Mouse (Mus musculus): Measurements from ENCODE around the gene Gm7534.
"Not testable (repeated sequence)": the region's sequence is repeated elsewhere in the genome, so short reads cannot be mapped to it uniquely, and the experiment has no call there.

Gm7534 gene

DNA sequence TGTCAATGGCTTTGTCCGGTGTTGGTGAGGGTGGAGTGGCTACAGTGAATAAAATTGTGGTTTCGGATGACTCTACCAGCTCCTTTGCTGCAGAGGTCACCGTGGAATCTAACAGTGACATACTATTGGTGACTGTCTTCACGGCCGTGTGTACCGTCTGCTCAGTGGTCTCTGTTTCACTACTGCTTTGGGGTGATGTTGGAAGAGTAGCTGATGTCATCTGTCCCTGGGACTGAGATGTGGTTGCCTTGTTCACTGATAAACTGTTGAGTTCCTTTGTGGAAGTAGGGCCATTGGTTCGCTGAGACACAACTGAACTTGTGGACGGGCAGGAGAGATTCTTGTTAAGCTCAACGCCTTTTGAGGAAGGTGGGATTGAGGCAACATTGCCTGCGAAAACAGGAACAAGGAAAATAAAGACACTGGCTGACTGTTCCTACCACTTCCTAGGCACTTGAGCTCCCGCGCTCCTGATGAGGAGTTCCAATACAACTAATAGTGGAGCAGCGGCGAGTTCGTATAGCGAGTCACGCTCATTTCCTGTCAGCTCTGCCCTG is 614 bp upstream of the Gm7534 start:
- DNase-seq (ENCODE audit: low spot score in 2 of 2) = no peak

DNA sequence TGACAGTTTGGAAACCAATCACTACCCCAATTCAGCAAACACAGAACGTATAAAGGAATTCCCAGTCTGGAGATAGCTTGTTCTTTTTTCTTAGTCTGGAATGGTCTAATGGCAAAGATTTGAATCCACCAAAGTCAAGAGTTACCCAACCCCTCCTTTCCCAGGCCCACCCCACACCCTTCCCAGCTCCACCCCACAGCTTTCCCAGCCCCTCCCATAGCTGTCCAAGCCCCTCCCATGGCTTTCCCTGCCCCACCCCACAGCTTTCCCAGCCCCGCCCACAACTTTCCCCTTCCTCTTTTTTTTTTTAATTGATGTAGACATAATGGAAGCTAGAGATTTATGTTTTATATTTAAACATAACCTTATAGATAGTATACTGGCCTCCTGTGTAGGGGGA is 3.4 kb downstream of the Gm7534 start:
- no peak for DNase-seq (ENCODE audit: low spot score in 2 of 2)

DNA sequence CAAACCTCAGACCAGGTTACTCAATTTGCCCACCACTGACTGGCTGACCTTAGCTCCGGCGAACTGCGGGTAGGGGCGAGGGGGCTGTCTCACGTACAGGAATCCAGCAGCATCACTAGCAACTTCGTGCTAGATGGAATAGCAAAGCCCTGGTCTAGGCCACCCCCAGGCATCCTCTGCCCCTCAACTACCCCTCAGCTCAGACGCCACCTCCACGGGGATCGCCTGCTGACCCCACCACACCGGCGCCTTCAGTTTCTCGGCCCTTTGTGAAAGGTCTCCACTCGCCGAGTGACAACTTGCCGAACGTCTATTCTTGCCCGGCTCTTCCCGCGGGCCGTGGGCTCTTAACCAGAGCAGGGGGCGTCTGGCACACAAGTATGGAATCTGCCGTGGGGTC is 16.5 kb downstream of the Gm7534 start:
- peak in 1 of 2 experiments; percentile 4 for DNase-seq (ENCODE audit: low spot score in 2 of 2)

DNA sequence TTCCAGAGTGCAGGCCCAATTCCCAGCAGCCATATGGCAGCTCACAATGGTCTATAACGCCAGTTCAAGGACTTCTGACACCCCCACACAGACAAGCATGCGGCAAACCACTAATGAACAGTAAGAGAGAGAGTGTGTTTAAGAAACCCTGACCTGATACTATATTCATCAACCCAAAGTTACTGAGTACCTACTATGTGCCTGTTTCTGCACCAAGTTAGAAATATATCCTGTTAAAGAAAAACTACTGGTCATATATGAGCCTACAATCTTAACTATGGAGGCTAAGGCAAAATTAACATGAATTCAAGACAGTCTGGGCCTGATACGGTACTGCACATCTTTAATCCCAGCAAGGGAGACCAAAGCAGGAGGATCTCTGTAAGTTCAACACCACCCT is 17.2 kb downstream of the Gm7534 start:
- no peak for DNase-seq (ENCODE audit: low spot score in 2 of 2)

DNA sequence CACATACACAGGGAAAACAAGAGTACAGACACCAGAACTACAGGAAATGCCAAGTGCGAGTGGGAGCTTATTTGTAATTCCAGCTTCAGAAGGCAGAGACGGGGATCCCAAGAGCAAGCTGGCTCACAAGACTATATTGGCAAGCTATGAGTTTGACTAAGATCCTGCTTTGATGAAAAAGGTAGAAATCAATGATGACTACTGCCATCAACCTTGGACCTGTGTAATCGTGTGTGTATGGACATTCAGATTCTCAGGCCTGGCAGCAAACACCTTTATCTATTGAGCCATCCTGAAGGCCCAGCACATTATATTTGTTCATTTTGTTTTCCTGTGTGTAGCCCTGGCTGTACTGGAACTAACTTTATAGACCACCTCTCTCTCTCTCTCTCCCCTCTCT is 19.1 kb downstream of the Gm7534 start:
- no peak for DNase-seq (ENCODE audit: low spot score in 2 of 2)

DNA sequence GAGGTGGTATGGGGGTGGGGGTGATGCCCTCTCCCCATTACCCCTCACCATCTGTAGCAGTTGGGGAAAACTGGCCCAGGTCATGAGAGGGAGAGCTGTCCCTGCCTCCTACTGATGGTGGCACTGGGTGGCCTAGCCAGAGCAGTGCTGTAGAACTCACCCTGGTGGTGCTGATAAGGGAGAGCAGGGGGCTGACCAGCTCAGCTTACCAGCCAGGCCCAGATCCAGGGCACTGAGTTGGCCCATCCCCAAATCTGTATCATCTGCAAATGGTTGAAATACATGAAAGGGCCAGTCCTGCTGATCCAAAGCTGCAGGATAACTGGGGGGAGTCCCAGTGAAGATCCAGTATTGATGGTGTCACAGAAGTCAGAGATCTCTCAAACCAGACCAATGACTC is 21.0 kb downstream of the Gm7534 start:
- no peak for DNase-seq (ENCODE audit: low spot score in 2 of 2)

DNA sequence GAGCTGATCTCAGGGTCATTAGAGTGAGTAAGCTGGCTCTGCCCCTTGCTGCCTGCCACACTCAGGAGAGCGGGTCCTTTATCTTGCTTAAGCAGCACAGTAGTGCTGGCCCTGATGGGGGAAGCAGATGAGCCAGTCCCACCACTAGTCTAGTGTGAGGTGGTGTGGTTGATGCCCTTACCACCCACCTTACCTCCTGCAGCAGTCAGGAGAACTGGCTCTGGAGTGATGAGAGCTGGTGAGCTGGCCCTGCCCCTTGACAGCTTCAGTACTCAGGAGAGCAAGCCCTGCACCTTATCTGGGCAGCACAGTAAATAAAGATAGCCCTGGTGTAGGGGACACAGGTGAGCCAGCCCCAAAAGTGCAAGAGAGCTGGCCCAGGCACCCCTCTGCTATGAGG is 21.7 kb downstream of the Gm7534 start:
- no peak for DNase-seq (ENCODE audit: low spot score in 2 of 2)

DNA sequence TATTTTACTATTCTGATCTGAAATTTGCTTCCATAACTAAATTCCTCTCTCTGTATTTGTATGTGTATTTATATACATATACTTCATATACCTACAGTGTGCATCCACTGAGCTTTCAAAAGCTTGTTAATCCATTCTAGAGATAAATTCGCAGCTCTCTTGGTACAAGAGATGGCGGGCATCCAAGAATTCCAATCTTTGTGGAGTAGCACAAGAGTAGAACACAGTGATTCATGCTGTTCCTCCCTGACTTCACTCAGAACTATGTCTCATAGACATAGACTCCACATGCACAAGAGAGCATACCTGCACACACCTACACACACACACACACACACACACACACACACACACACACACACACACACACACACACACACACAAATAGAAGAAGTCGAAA is 30.4 kb downstream of the Gm7534 start:
- peak; percentile 34 to 51 for DNase-seq (ENCODE audit: low spot score in 2 of 2)

DNA sequence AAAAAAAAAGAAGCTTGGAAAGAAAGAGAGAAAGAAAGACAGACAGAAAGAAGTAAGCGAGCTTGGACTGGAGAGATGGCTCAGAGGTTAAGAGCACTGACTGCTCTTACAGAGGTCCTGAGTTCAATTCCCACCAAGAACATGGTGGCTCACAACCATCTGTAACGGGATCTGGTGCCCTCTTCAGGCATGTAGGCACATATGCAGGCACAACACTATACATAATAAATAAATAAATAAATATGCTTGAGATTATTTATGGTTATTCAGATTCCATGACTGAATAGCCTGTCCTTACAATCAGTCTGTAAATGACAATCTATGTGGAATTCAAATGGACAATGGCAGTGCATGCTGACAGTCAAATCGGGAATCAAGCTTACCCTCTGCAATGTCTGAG is 35.9 kb downstream of the Gm7534 start:
- DNase-seq (ENCODE audit: low spot score in 2 of 2) = no peak

DNA sequence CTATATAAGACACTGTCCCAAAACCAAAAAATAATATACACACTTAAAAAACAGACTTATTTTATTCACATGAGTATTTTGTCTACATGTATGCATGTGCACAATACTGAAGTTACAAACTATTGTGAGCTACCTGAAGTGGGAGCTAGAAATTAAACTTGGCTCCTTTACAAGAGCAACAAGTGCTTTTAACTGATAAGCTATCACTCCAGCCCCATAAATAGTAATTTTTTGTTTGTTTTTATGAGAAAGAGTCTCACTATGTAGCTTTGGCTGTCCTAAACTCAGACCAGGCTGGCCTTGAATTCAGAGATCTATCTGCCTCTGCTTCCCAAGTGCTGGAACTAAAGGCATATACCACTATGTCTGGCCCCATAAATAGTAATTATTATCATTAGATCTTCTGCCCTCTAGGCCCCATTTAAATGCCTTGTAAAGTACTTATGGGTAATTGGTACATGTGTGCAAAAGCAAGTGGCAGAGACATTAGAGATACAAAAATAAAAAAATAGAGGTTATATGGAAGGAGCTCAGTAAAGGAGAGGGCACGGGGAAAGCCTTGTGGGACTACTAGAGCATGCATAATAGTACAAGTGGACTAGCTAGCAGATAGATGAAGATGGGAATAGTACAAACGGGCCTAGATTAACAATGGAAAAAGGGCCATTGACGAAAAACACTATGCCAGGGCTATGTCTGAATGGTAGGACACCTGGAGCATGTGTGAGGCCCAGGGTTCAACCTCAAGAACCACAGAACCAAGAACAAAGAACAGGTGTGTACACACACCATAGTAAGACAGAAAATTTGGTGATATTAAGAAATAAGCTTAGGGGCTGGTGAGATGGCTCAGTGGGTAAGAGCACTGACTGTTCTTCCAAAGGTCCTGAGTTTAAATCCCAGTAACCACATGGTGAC is 37.0 kb downstream of the Gm7534 start:
- no peak for DNase-seq (ENCODE audit: low spot score in 2 of 2)

DNA sequence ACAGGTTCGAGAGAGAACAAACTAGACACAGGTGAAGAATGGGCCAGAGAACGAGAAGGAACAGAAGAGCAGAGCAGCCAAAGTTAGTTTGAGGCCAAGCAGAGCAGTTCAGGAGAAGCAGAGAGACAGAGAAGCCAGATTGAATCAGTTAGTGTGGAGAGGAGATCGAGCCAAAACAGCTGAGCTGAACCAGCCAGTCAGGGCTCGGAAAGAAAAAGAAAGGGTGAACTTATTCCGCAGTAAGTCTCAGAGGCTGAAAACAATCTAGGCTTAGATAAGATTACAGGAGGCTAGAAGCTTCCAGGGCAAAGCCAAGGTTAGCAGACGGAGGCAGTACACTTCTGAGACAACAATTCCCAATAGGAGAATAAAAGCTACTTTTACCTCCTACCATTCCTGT is 37.8 kb downstream of the Gm7534 start:
- DNase-seq (ENCODE audit: low spot score in 2 of 2) = no peak

DNA sequence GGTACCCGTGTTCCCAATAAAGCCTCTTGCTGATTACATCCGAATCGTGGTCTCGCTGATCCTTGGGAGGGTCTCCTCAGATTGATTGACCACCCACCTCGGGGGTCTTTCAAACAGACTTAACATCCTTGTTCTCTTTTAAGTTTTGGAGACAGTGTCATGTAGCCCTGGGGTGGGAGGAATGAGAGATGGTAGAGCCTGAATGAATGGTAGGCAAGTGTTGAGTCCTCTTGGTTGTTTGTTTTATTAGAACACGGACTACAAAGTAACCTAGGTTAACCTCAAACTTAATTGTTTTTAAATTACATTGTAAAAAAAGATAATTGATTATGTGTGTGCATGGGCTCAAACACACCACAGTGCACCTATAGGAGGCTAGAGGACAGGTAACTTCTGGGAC is 38.2 kb downstream of the Gm7534 start:
- no peak for DNase-seq (ENCODE audit: low spot score in 2 of 2)

DNA sequence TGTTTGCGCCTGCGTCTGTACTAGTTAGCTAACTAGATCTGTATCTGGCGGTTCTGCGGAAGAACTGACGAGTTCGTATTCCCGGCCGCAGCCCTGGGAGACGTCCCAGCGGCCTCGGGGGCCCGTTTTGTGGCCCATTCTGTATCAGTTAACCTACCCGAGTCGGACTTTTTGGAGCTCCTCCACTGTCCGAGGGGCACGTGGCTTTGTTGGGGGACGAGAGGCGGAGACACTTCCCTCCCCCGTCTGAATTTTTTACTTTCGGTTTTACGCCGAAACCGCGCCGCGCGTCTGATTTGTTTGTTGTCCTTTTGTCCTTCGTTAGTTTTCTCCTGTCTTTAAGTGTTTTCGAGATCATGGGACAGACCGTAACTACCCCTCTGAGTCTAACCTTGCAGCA is 42.7 kb downstream of the Gm7534 start:
- DNase-seq (ENCODE audit: low spot score in 2 of 2) = peak; percentile 24 to 31

DNA sequence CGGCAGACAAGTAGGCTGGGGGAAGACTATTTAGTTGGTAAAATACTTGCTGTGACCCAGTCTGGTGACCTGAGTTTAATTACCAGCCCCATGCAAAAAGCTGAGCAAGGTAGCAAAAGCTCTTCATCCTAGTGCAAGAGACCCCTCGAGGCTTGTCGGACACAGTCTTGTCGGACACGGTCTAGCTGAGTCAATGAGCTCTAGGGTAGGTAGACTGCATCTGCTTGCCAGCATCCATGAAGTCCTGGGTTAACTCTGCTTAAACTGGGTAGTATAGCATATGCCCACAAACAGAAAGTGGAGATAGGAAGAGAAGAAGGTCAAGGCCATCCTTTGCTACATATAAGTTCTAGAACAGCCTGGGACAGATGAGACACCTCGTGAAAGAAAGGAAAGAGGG is 44.0 kb downstream of the Gm7534 start:
- no peak for DNase-seq (ENCODE audit: low spot score in 2 of 2)

DNA sequence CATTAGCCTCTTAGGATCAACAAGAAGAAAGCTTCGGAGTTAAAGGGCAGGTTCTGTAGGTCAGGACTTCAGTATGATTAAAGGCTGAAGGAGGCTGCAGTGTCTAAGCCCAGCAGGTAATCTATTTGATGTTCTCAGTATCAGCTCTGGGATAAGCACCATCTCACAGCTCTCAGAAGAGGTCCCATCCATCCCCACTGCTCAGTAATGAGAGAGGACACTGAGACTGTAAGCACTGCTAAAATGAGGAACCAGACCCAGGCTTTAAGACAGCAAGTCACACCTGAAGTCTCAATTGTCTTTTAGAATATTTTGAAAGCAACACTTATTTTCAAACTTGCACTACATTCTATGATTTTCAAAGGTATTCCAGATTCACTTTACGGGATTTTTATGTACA is 45.2 kb downstream of the Gm7534 start:
- no peak for DNase-seq (ENCODE audit: low spot score in 2 of 2)

DNA sequence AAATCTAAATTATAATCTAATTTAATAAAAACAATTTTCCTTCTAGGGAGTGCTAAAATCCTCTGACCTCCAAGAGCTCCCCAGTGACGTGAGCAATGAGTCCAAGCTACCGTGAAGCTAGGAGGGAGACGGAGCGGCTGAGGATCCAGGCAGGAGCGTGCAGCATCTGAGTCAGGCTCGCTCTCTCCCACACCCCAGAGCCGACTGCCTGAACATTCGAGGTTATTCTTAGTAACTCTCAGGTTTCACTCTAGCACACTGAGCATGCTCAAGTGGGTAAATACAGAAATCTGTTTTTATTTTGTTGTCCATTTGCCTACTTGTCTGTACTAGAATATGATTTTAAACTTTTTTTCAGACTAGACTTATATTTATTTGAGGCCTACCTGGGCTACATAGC is 46.1 kb downstream of the Gm7534 start:
- DNase-seq (ENCODE audit: low spot score in 2 of 2) = peak; percentile 60 to 68

DNA sequence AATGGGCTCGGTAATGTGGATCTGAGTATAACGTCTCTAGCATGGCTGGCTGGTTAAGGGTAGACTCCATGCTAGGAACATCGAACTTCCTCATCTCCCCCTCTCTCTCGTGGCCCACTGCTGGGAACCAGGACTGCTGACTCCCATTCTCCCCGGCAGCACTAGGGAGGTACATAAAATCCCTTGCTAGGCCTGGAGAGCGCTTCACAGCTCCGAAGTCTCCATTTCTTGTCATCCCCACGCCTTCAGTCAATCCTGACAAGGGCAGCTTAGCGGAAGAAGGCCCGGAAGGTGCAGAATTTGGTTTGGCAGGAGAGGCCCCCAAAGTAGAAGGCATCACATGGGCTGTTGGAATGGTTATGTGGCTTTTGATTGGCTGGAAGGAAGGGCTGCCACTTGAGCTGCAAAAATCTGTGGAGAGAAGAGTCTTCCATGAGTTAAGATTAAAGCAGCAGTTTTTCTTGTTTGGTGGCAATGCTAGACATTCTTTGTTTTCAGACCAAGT is 46.8 kb downstream of the Gm7534 start:
- DNase-seq (ENCODE audit: low spot score in 2 of 2) = no peak

DNA sequence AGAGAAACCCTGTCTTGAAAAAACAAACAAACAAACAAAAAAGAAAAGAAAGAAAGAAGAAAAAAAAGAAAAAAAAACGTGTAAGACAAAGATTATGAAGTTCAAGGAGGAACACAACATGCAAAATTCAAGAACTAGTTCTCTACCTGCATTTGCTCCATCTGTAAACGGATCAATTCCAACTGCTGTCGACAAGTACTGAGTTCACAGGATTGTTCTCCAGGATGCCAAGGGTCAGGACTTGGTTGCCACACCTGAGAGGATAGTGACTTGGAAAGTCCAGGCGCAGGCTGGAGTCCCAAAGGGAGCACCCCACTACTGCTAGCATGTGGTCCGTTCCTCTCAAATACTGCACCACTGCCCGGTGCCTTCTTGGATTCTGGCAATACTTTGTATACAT is 47.3 kb downstream of the Gm7534 start:
- no peak for DNase-seq (ENCODE audit: low spot score in 2 of 2)

DNA sequence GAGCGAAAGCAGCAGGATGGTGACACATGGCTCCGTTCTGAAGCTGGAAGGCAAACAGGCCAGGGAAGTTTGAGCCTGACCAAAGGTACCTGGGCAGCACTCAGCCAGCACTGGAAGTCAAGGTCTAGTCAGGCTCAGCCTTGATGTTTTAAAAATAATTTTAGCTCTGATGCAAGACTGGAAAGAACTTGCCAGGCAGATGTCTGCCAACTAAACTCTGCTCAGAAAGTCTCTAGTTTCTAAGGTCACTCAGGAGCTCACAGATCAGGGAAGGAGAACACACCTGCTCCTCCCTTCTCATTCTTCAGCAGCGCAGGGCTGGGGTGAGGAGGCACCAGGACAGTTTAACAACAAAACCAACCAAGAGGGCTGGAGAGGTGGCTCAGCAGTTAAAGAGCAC is 48.5 kb downstream of the Gm7534 start:
- no peak for DNase-seq (ENCODE audit: low spot score in 2 of 2)

DNA sequence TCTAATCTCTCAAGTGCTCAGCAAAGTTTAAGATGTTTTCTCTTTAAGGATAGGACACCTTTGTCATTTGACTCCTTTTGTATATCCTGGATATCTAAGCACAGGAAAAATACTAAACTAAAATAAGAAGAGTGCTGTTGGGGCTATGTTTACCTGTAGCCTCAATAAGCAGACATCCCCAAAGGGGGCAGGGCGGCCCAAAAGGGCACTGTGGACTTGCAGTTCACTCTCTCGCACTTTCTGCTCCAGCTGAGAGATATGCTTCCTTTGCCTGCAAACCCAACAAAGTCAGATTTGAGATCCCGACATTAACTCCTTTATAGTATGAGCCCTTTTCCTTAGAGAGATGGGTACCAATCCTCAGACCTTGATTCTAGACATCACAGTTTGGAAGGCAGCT is 49.1 kb downstream of the Gm7534 start:
- DNase-seq (ENCODE audit: low spot score in 2 of 2) = no peak

DNA sequence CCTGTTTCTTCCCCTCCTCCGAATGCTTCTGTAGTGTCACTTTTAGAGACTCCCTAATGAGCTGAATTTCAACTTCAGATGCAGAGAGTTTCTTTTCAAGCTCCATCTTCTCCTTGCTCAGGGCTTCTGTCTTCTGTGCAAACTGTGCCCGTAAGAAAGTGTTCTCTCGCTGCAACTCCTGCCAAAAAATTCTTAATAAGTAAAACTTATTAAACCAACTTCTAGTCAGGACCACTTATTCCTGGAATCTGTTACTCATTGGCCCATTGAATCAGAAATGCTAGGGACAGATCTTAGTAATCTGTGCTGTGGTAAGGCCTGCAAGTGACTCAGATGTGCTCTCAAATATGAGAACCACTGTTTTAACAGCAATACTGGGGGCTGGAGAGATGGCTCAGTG is 50.7 kb downstream of the Gm7534 start:
- DNase-seq (ENCODE audit: low spot score in 2 of 2) = no peak

DNA sequence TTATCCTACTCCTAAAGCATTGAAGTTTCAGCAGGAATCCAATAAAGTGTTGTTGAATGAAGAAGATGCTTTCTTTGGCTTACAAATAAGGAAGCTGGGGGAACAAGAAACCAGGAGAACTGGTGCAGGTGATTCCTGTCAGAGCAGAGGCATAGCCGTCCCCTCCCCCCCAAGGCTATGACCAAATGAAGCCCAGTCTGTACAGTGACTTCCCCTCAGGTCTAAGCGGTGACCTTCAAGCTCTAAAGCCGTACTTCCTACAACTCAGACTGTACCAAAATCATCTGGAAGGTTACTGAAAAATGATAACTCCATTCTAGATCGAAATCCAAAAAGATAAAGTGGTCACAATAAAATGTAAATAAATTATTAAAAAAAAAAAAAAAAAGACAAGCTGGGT is 53.4 kb downstream of the Gm7534 start:
- no peak for DNase-seq (ENCODE audit: low spot score in 2 of 2)

DNA sequence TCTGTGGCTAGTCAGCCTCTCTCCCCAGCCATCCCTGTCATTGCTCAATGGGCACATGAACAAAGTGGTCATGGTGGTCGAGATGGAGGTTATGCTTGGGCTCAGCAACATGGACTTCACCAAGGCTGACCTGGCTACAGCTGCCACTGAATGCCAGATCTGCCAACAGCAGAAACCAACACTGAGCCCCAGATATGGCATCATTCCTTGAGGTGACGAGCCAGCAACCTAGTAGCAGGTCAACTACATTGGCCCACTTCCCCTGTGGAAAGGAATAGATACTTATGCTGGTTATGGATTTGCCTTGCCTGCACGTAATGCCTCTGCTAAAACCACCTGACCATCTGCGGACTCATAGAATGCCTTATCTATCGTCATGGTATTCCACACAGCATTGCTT is 58.5 kb downstream of the Gm7534 start:
- not testable (repeated sequence) for DNase-seq (ENCODE audit: low spot score in 2 of 2)
